ENCODE assay signal across 8 mouse cellular contexts in the genomic region with DNA sequence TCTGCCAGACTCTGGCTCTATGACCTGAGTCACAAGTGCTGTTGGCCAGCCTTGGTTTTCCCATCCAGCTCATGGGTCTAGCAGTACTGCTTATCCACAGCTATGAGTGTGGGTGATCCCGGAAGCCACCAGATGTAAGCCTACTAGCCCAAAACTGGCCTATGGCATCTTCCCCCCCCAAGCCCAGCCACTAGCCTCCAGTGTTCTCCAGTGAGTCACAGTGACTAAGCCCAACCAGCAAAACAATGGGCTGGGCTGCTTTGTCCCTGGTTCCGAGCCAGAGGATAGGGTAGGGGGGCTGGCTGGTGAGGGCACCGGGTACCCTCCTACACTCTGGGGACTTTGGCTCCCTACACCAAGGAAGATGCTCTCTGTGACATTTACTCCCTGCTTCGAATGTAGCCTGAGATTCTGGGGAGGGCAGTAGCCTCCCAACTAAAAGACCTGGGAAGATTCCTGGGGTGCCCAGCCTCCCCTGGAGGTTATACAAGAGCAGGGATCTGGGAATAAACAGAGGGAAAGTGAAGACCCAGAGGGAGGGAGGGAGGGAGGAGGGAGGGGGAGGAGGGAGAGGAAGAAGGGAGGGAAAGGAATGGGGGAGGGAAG. TPM values are rescaled to one million over a fixed set of nuclear protein-coding genes. Genes with fewer than 3 reads are reported as not detected.
DNase-seq lines count a peak whose midpoint lies in the region; ATAC-seq and TF ChIP-seq lines count a peak whose summit lies in the region.

No protein-coding gene starts in this region.

- H3K36me3 ChIP-seq in CH12.LX (replicated peaks in 1 of 2; ENCODE audit: control insufficient read depth in 1 of 2, insufficient read depth in 1 of 2, low read length in 1 of 2) = peaks cover 56 to 96% of the 10 kb centered on the region in 2 experiments
- H3K36me3 ChIP-seq in forebrain, postnatal 0 days (ENCODE audit: insufficient read depth) = no peaks in the 10 kb centered on the region
- no peaks in the 10 kb centered on the region for H3K36me3 ChIP-seq in hindbrain, embryonic 12.5 days
- H3K36me3 ChIP-seq in testis, adult 2 months (ENCODE audit: control insufficient read depth, insufficient read depth, low read length) = no peaks in the 10 kb centered on the region

- H3K4me2 ChIP-seq in CH12.LX (ENCODE audit: insufficient read depth, low read depth, poor library complexity, severe bottlenecking) = no peak overlapping the region
- no peak overlapping the region for H3K4me2 ChIP-seq in forebrain, postnatal 0 days (ENCODE audit: low read depth)
- no peak overlapping the region for H3K4me2 ChIP-seq in hindbrain, embryonic 12.5 days (replicated peaks)

- in situ Hi-C loops in CH12.LX (cut with MboI; ENCODE audit: low pct_ligation_motif_present, low pct_unique_long_range_greater_than_20kb, low sequenced_read_pairs) = loop anchor here (25.0 kb wide), 1 partner anchor 541 kb away; a partner anchor contains a TSS

- peaks cover 12 to 92% of the 10 kb centered on the region in 2 experiments for H3K4me1 ChIP-seq in CH12.LX (ENCODE audit: control insufficient read depth in 1 of 2, insufficient read depth in 2 of 2)
- H3K4me1 ChIP-seq in forebrain, postnatal 0 days (ENCODE audit: insufficient read depth) = no peaks in the 10 kb centered on the region
- peaks cover 29% of the 10 kb centered on the region for H3K4me1 ChIP-seq in hindbrain, embryonic 12.5 days
- H3K4me1 ChIP-seq in testis, adult 2 months (ENCODE audit: control insufficient read depth, insufficient read depth, low read length) = 0 out of 2 replicates have a peak, but pooled peaks cover 2% of the 10 kb centered on the region

- peak; percentile 88 for ATAC-seq in forebrain, postnatal 0 days
- ATAC-seq in hindbrain, embryonic 12.5 days (ENCODE audit: low FRiP score) = peak; percentile 47; the same call in 1 of the 2 replicates

- H3K79me2 ChIP-seq in CH12.LX (replicated peaks; ENCODE audit: control insufficient read depth, extremely low read depth, insufficient read depth, poor library complexity, severe bottlenecking) = peaks cover 57% of the 10 kb centered on the region

- no peak overlapping the region for H3K9ac ChIP-seq in CH12.LX (ENCODE audit: insufficient read depth, low read depth)
- no peak overlapping the region for H3K9ac ChIP-seq in forebrain, postnatal 0 days
- no peak overlapping the region for H3K9ac ChIP-seq in hindbrain, embryonic 12.5 days

- H3K27ac ChIP-seq in CH12.LX (ENCODE audit: insufficient read depth, low read depth) = no peak overlapping the region
- no peak overlapping the region for H3K27ac ChIP-seq in forebrain, postnatal 0 days (ENCODE audit: low read depth, low read length)
- H3K27ac ChIP-seq in hindbrain, embryonic 12.5 days = 0 out of 2 replicates have a peak overlapping the region, but pooled peaks have one; percentile 57
- H3K27ac ChIP-seq in testis, adult 2 months (ENCODE audit: control insufficient read depth, insufficient read depth, low read depth, low read length) = peak overlapping the region; percentile 8

- no peaks in the 10 kb centered on the region for H3K9me3 ChIP-seq in CH12.LX (replicated peaks; ENCODE audit: low read length)
- H3K9me3 ChIP-seq in forebrain, postnatal 0 days (ENCODE audit: low read length) = no peaks in the 10 kb centered on the region
- H3K9me3 ChIP-seq in hindbrain, embryonic 12.5 days (replicated peaks) = no peaks in the 10 kb centered on the region

- TF ChIP-seq EP300 in CH12.LX (IDR thresholded peaks at IDR 0.05; ENCODE audit: low read length) = no peak

- TF ChIP-seq RAD21 in CH12.LX (IDR thresholded peaks at IDR 0.05; ENCODE audit: low read depth, low read length) = no peak

- no peak for TF ChIP-seq POLR2A in CH12.LX (IDR thresholded peaks at IDR 0.05; ENCODE audit: low read depth, low read length)
- TF ChIP-seq POLR2A in testis, adult 2 months (IDR thresholded peaks at IDR 0.05; ENCODE audit: control insufficient read depth, low read depth, low read length) = no peak

- DNase-seq in cerebellum, postnatal 10 days = peak; percentile 59
- DNase-seq in cerebellum, adult 8-10 months = no peak
- DNase-seq in CH12.LX (ENCODE audit: extremely low read depth) = peak; percentile 11
- DNase-seq in forebrain, postnatal 0 days = peak; percentile 49
- DNase-seq in lung, postnatal 36 days = peak; percentile 58
- no peak for DNase-seq in spleen, postnatal 14 days (ENCODE audit: low spot score in 2 of 2)

- H3K4me3 ChIP-seq in CH12.LX (replicated peaks in 1 of 3; ENCODE audit: low read depth in 2 of 3, low read length in 2 of 3, poor library complexity in 1 of 3) = no peak overlapping the region
- no peak overlapping the region for H3K4me3 ChIP-seq in forebrain, postnatal 0 days (ENCODE audit: low read depth, low read length)
- H3K4me3 ChIP-seq in hindbrain, embryonic 12.5 days = no peak overlapping the region
- H3K4me3 ChIP-seq in testis, adult 2 months (ENCODE audit: control insufficient read depth, low read depth, low read length) = no peak overlapping the region

- no peaks in the 10 kb centered on the region for H3K27me3 ChIP-seq in CH12.LX (replicated peaks)
- no peaks in the 10 kb centered on the region for H3K27me3 ChIP-seq in forebrain, postnatal 0 days (ENCODE audit: insufficient read depth, low read length)
- no peaks in the 10 kb centered on the region for H3K27me3 ChIP-seq in hindbrain, embryonic 12.5 days
- H3K27me3 ChIP-seq in testis, adult 2 months (ENCODE audit: control insufficient read depth, insufficient read depth, low read length) = no peaks in the 10 kb centered on the region

- WGBS in forebrain, postnatal 0 days = 26% methylated on average over 4 of the region's 4 CpGs
- 17% methylated on average over 4 of the region's 4 CpGs for WGBS in hindbrain, embryonic 12.5 days

- dilution Hi-C loops in CH12.LX (cut with MboI; ENCODE audit: extremely low pct_ligation_motif_present, extremely low pct_unique_long_range_greater_than_20kb, low sequenced_read_pairs) = no loop called here

- TF ChIP-seq CTCF in CH12.LX (conservative IDR thresholded peaks at IDR 0.05 in 1 of 2, IDR thresholded peaks at IDR 0.05 in 1 of 2; ENCODE audit: low read depth in 2 of 2, low read length in 2 of 2) = no peak
- no peak for TF ChIP-seq CTCF in forebrain, postnatal 0 days (IDR thresholded peaks at IDR 0.05; ENCODE audit: low read depth)
- TF ChIP-seq CTCF in testis, adult 2 months (IDR thresholded peaks at IDR 0.05; ENCODE audit: control insufficient read depth, insufficient read depth, insufficient replicate concordance, low read depth, low read length) = no peak

TF ChIP-seq in CH12.LX, 34 proteins besides CTCF, POLR2A, EP300 and RAD21:
- no peak for TF ChIP-seq SIN3A (IDR thresholded peaks at IDR 0.05; ENCODE audit: low read length)
- no peak for TF ChIP-seq RCOR1 (conservative IDR thresholded peaks at IDR 0.05; ENCODE audit: low read depth, low read length)
- TF ChIP-seq IRF4 (IDR thresholded peaks at IDR 0.05; ENCODE audit: low read depth, low read length) = no peak
- TF ChIP-seq MAZ (IDR thresholded peaks at IDR 0.05; ENCODE audit: low read depth, low read length) = no peak
- TF ChIP-seq ELF1 (IDR thresholded peaks at IDR 0.05; ENCODE audit: low read depth, low read length) = no peak
- no peak for TF ChIP-seq NELFE (IDR thresholded peaks at IDR 0.05; ENCODE audit: low read depth, low read length)
- no peak for TF ChIP-seq MEF2A (IDR thresholded peaks at IDR 0.05; ENCODE audit: borderline replicate concordance, low read depth, low read length)
- no peak for TF ChIP-seq MAX (IDR thresholded peaks at IDR 0.05; ENCODE audit: low read length)
- no peak for TF ChIP-seq MXI1 (IDR thresholded peaks at IDR 0.05; ENCODE audit: low read depth, low read length)
- TF ChIP-seq ZNF384 (IDR thresholded peaks at IDR 0.05; ENCODE audit: low read depth, low read length) = no peak
- TF ChIP-seq JUND (conservative IDR thresholded peaks at IDR 0.05; ENCODE audit: low read depth, low read length) = no peak
- no peak for TF ChIP-seq MAFK (IDR thresholded peaks at IDR 0.05; ENCODE audit: insufficient replicate concordance, low read length)

RNA-seq across cellular contexts. Expression of a gene that starts 10.3 kb away (rescaled TPM):
- 314 and 364 TPM in 2 replicates for total RNA-seq in CH12.LX (2012; rRNA removed)
- 367 and 377 TPM in 2 replicates for total RNA-seq in CH12.LX (2014; rRNA removed)
- 715 and 732 TPM in 2 replicates for polyA plus RNA-seq in CH12.LX (2012; ENCODE audit: insufficient read length, low read depth)
- total RNA-seq in forebrain, postnatal 0 days (2014; rRNA removed) = 5.7 and 7.9 TPM in 2 replicates
- 5.5 and 6.4 TPM in 2 replicates for polyA plus RNA-seq in forebrain, postnatal 0 days (2015; fragmentation: Nextera tagmentation; extraction: Ambion mirVana)
- 9.6 and 14.4 TPM in 2 replicates for polyA plus RNA-seq in hindbrain, embryonic 12.5 days (2016; fragmentation: Nextera tagmentation; extraction: Ambion mirVana)
- 2.4 and 5.9 TPM in 2 replicates for polyA plus RNA-seq in testis, adult 2 months (2012; rRNA removed)

RNA-seq across cellular contexts. Expression of a gene that starts 27.7 kb away (rescaled TPM):
- 1.5 and 3.1 TPM in 2 replicates for total RNA-seq in CH12.LX (2012; rRNA removed)
- total RNA-seq in CH12.LX (2014; rRNA removed) = 3.3 and 4.1 TPM in 2 replicates
- 13.3 and 16.9 TPM in 2 replicates for polyA plus RNA-seq in CH12.LX (2012; ENCODE audit: insufficient read length, low read depth)
- 1.2 and 1.6 TPM in 2 replicates for total RNA-seq in forebrain, postnatal 0 days (2014; rRNA removed)
- 1.2 and 1.4 TPM in 2 replicates for polyA plus RNA-seq in forebrain, postnatal 0 days (2015; fragmentation: Nextera tagmentation; extraction: Ambion mirVana)
- 1.8 and 5.8 TPM in 2 replicates for polyA plus RNA-seq in hindbrain, embryonic 12.5 days (2016; fragmentation: Nextera tagmentation; extraction: Ambion mirVana)
- not detected in 2 replicates for polyA plus RNA-seq in testis, adult 2 months (2012; rRNA removed)

RNA-seq across cellular contexts. Expression of a gene that starts 29.3 kb away (rescaled TPM):
- total RNA-seq in CH12.LX (2012; rRNA removed) (35.0 and 50.1 TPM in 2 replicates), CH12.LX (2014; rRNA removed) (74.0 and 77.4 TPM in 2 replicates)
- 88.1 and 154 TPM in 2 replicates for polyA plus RNA-seq in CH12.LX (2012; ENCODE audit: insufficient read length, low read depth)
- 0.33 and 2.8 TPM in 2 replicates for total RNA-seq in forebrain, postnatal 0 days (2014; rRNA removed)
- polyA plus RNA-seq in forebrain, postnatal 0 days (2015; fragmentation: Nextera tagmentation; extraction: Ambion mirVana) = 0.21 and 1.5 TPM in 2 replicates
- 1.9 and 3.6 TPM in 2 replicates for polyA plus RNA-seq in hindbrain, embryonic 12.5 days (2016; fragmentation: Nextera tagmentation; extraction: Ambion mirVana)
- 0.31 TPM in 1 of 2 replicates, not detected in the other for polyA plus RNA-seq in testis, adult 2 months (2012; rRNA removed)

RNA-seq across cellular contexts. Expression of a gene that starts 36.3 kb away (rescaled TPM):
- total RNA-seq in CH12.LX (2012; rRNA removed) (not detected in 2 replicates), CH12.LX (2014; rRNA removed) (not detected in 2 replicates)
- polyA plus RNA-seq in CH12.LX (2012; ENCODE audit: insufficient read length, low read depth) = not detected in 2 replicates
- total RNA-seq in forebrain, postnatal 0 days (2014; rRNA removed) = not detected in 2 replicates
- polyA plus RNA-seq in forebrain, postnatal 0 days (2015; fragmentation: Nextera tagmentation; extraction: Ambion mirVana) = not detected in 2 replicates
- 0.30 TPM in 1 of 2 replicates, not detected in the other for polyA plus RNA-seq in hindbrain, embryonic 12.5 days (2016; fragmentation: Nextera tagmentation; extraction: Ambion mirVana)
- polyA plus RNA-seq in testis, adult 2 months (2012; rRNA removed) = 0.28 and 1.2 TPM in 2 replicates

Comparison
In these comparisons a context has a peak if more than half of its experiments do, and no peak if none do; other contexts are left out.
1. DNase-seq: peak in cerebellum, postnatal 10 days (2 of 2), CH12.LX (single experiment), forebrain, postnatal 0 days (single experiment) and lung, postnatal 36 days (single experiment); none in cerebellum, adult 8-10 months (single experiment) and spleen, postnatal 14 days (0 of 2).
2. H3K27ac ChIP-seq: peak in hindbrain, embryonic 12.5 days (single experiment) and testis, adult 2 months (single experiment); none in CH12.LX (single experiment) and forebrain, postnatal 0 days (single experiment).
3. RNA of a gene that starts 10.3 kb away (polyA plus RNA-seq): 715 to 732 TPM in CH12.LX; 9.6 to 14.4 TPM in hindbrain, embryonic 12.5 days, 5.5 to 6.4 TPM in forebrain, postnatal 0 days and 2.4 to 5.9 TPM in testis, adult 2 months; every median in the first group is over 10 times any median in the second.
4. RNA of a gene that starts 29.3 kb away (polyA plus RNA-seq): 88.1 to 154 TPM in CH12.LX; 1.9 to 3.6 TPM in hindbrain, embryonic 12.5 days, 0.21 to 1.5 TPM in forebrain, postnatal 0 days and 0.31 TPM in testis, adult 2 months; every median in the first group is over 10 times any median in the second.